Mouse (Mus musculus) spleen, adult 2 months (tissue): ENCODE results near the gene Crebrf. TPM values are rescaled to one million over a fixed set of nuclear protein-coding genes. Genes with fewer than 3 reads are reported as not detected.

Source experiments
- DNase-seq, 2 experiments: peaks; one replicate each; pipeline versions ENCODE4 v3.0.0 to v3.0.0-alpha.2; 2012 to 2021; ENCODE audit warnings: low spot score in 2 of 2, low read depth in 1 of 2
- H3K27ac ChIP-seq: fragments of 200-500 bp; 2 replicates; pipeline ENCODE4 v1.5.1; 2012; ENCODE audit warnings: low read length, inconsistent platforms; ENCODE audit not compliant: insufficient read depth
- H3K27me3 ChIP-seq: fragments of 200-500 bp; 2 replicates; pipeline ENCODE4 v1.6.1; 2012; ENCODE audit warnings: mild to moderate bottlenecking, moderate library complexity, low read length, inconsistent platforms; ENCODE audit not compliant: control insufficient read depth, insufficient read depth
- H3K36me3 ChIP-seq: fragments of 200-500 bp; 2 replicates; pipeline ENCODE4 v1.6.1; 2012; ENCODE audit warnings: mild to moderate bottlenecking, low read length, inconsistent platforms; ENCODE audit not compliant: control insufficient read depth, insufficient read depth
- H3K4me1 ChIP-seq: fragments of 200-500 bp; 2 replicates; pipeline ENCODE4 v1.6.1; 2011; ENCODE audit warnings: inconsistent platforms; ENCODE audit not compliant: control insufficient read depth, insufficient read depth, insufficient read length
- H3K4me3 ChIP-seq: fragments of 200-500 bp; 2 replicates; pipeline ENCODE4 v1.5.1; 2011; ENCODE audit warnings: mild to moderate bottlenecking, inconsistent platforms; ENCODE audit not compliant: insufficient read depth, insufficient read length; ENCODE audit errors: extremely low read depth
- CTCF ChIP-seq: fragments of 200-500 bp; IDR thresholded peaks from 2 replicates; pipeline ENCODE4 v1.5.1; 2011; ENCODE audit warnings: mild to moderate bottlenecking, inconsistent platforms; ENCODE audit not compliant: insufficient read depth, insufficient read length, insufficient replicate concordance; ENCODE audit errors: extremely low read depth
- POLR2A ChIP-seq: fragments of 200-500 bp; IDR thresholded peaks from 2 replicates; pipeline ENCODE4 v1.6.1; 2011; ENCODE audit warnings: low read depth, low read length, inconsistent platforms
- WGBS: fragments of 180-500 bp; shearing (Covaris S2); methylation state at CpG from one replicate; pipeline ENCODE4 v1.1.7; 2018; 5-methylcytosine and 5-hydroxymethylcytosine counted together
- polyA plus RNA-seq: library from polyadenylated mRNA; depleted of rRNA; stranded (reverse); fragments of >200 nt; gene quantifications from 2 replicates; pipeline ENCODE4 v1.2.3, GENCODE M21; 2012

Gene Crebrf
- polyA plus RNA-seq, 1 experiment, result 4.5 TPM

- H3K27me3 ChIP-seq, result no peaks in the 10 kb centered on the region
- no peak for DNase-seq
- no peak overlapping the region for H3K27ac ChIP-seq
- 88% methylated on average over 10 of the region's 10 CpGs for WGBS
- peaks cover 13% of the 10 kb centered on the region for H3K36me3 ChIP-seq
- H3K4me3 ChIP-seq, result no peak overlapping the region
- TF ChIP-seq POLR2A (no peak), CTCF (no peak)
- H3K4me1 ChIP-seq, result no peaks in the 10 kb centered on the region
Observed at GRCm38 (mm10) chr17:26776211-26776610, 60.8 kb downstream of the Crebrf start.

GRCm38 (mm10) chr17:26778001-26778400 lies 62.6 kb downstream of the Crebrf start:
- Histone ChIP-seq H3K4me3 (no peak overlapping the region), H3K36me3 (peaks cover 10% of the 10 kb centered on the region), H3K27ac (no peak overlapping the region), H3K27me3 (no peaks in the 10 kb centered on the region), H3K4me1 (no peaks in the 10 kb centered on the region)
- DNase-seq, result no peak
- TF ChIP-seq POLR2A (no peak), CTCF (no peak)
- WGBS, result 82% methylated on average over 4 of the region's 4 CpGs

GRCm38 (mm10) chr17:26778430-26779100 lies 63.1 kb downstream of the Crebrf start:
- H3K36me3 ChIP-seq, result peaks cover 10% of the 10 kb centered on the region
- 90% methylated on average over 3 of the region's 3 CpGs for WGBS
- H3K4me1 ChIP-seq, result no peaks in the 10 kb centered on the region

GRCm38 (mm10) chr17:26779471-26779870 lies 64.0 kb downstream of the Crebrf start:
- Histone ChIP-seq H3K27me3 (no peaks in the 10 kb centered on the region), H3K27ac (no peak overlapping the region), H3K36me3 (peaks cover 13% of the 10 kb centered on the region), H3K4me3 (no peak overlapping the region), H3K4me1 (no peaks in the 10 kb centered on the region)
- no peak for DNase-seq
- TF ChIP-seq CTCF (no peak), POLR2A (no peak)
- WGBS, result 91% methylated on average over 2 of the region's 2 CpGs

More at GRCm38 (mm10) chr17:26778430-26779100, 63.1 kb downstream of the Crebrf start:
- no peak overlapping the region for H3K27ac ChIP-seq
- H3K4me3 ChIP-seq, result no peak overlapping the region
- no peak for DNase-seq
- no peaks in the 10 kb centered on the region for H3K27me3 ChIP-seq
- TF ChIP-seq CTCF (no peak), POLR2A (no peak)

- Histone ChIP-seq H3K27me3 (no peaks in the 10 kb centered on the region), H3K27ac (peak within 1 kb of the TSS; percentile 86), H3K36me3 (peaks cover 17% of the 10 kb centered on the region), H3K4me3 (peak within 1 kb of the TSS; percentile 96), H3K4me1 (no peaks in the 10 kb centered on the region)
- DNase-seq, result peak; percentile 45 to 79
- WGBS, result under 1% methylated on average over 42 of the region's 42 CpGs
- TF ChIP-seq POLR2A (no peak), CTCF (no peak)
Observed at GRCm38 (mm10) chr17:26780750-26781571, 65.5 kb downstream of the Crebrf start, which contains the start of gene Bnip1. Bnip1 (plus strand) TSS chr17:26781066.

- no peak for TF ChIP-seq POLR2A
- TF ChIP-seq CTCF, result no peak
- H3K27ac ChIP-seq, result 0 out of 2 replicates have a peak overlapping the region, but pooled peaks have one; percentile 26
- peaks cover 2% of the 10 kb centered on the region; the same call in 1 of the 2 replicates for H3K4me1 ChIP-seq
- 18% methylated on average over 5 of the region's 5 CpGs for WGBS
- H3K27me3 ChIP-seq, result no peaks in the 10 kb centered on the region
- peak overlapping the region; percentile 96 for H3K4me3 ChIP-seq
- no peak for DNase-seq
- H3K36me3 ChIP-seq, result peaks cover 15% of the 10 kb centered on the region
Observed at GRCm38 (mm10) chr17:26781610-26782043, 66.2 kb downstream of the Crebrf start.
